Mouse (Mus musculus) Patski (cell line): Measurements from ENCODE around the gene Ncor2. TPM values are rescaled to one million over a fixed set of nuclear protein-coding genes. Genes with fewer than 3 reads are reported as not detected.

Experiments
- ATAC-seq: fragments of 100-300 bp; one replicate; pipeline ENCODE4 v1.8.0; 2021
- CTCF ChIA-PET: fragments of 350-600 bp; sonication (Branson Sonifier 250); formaldehyde crosslinking; loops from one replicate; lab custom pipeline; 2022; ENCODE audit warnings: inconsistent platforms; lab: Charles Lee
- POLR2A ChIA-PET: fragments of 350-600 bp; sonication (Branson Sonifier 250); formaldehyde crosslinking; loops from one replicate; lab custom pipeline; 2022; ENCODE audit warnings: antibody characterized with exemption, inconsistent platforms; lab: Charles Lee
- DNase-seq: peaks from one replicate; pipeline ENCODE4 v3.0.0-alpha.2; 2011; ENCODE audit warnings: low read depth, low spot score
- H3K27me3 ChIP-seq: fragments of 371-371 bp; one replicate; pipeline ENCODE4 v1.5.1; 2021
- CTCF ChIP-seq: fragments of 100-300 bp; IDR thresholded peaks from one replicate; pipeline ENCODE4 v1.5.1; 2021
- in situ Hi-C: fragments of 300-500 bp; cut with MboI; formaldehyde crosslinking; loops from 3 replicates; pipeline ENCODE4 v1.11.1; 2018; ENCODE audit warnings: low pct_unique_long_range_greater_than_20kb, mixed read lengths
- polyA plus RNA-seq: library from polyadenylated mRNA; unstranded; gene quantifications from one replicate; pipeline ENCODE4 v1.2.3, GENCODE M21; 2021

Ncor2 gene
- polyA plus RNA-seq, 1 experiment from 2014 or later = 98.6 TPM

DNA sequence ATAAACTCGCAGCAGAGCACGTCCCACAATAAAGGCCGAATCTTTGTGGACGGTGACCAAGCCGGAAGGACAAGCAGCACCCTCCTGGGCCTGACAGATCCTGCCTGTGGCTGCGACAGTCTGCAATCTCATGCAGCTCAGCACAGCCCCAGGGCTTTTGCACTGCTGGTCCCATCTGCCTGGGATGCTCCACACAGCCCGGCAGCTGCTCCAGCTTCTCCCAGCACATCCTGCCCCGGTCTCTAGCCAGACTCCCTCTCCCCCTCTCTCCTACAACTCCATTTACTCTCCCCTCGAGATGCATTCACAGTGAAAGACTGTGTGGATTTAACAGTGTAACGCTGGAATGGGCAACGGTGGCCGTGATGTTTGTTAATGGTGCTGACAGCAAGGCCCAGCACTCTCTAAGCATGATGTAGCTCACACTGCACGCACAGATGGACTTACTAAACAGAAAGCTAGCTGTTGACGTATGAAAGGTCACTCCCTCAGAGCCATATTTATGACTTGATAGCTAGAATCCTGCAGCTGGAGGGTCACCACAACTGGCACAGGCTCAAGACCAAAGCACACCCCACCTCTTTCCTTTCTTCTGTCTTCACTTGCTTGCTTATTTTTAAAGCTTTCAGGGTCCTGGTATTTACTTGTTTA lies 83.4 kb downstream of the Ncor2 start:
- CTCF ChIA-PET = interaction anchor here (0.7 to 2.0 kb wide), 4 partner anchors 12 to 173 kb away, joined by 3 to 6 read pairs (median 4); no protein-coding TSS in a partner anchor
- H3K27me3 ChIP-seq = no peaks in the 10 kb centered on the region
- DNase-seq (no peak), ATAC-seq (no peak)
- in situ Hi-C loops = no loop called here
- TF ChIP-seq CTCF = no peak
- POLR2A ChIA-PET = interaction anchor here (0.7 to 1.7 kb wide), 2 partner anchors 13 kb away, joined by 3 read pairs; no protein-coding TSS in a partner anchor

DNA sequence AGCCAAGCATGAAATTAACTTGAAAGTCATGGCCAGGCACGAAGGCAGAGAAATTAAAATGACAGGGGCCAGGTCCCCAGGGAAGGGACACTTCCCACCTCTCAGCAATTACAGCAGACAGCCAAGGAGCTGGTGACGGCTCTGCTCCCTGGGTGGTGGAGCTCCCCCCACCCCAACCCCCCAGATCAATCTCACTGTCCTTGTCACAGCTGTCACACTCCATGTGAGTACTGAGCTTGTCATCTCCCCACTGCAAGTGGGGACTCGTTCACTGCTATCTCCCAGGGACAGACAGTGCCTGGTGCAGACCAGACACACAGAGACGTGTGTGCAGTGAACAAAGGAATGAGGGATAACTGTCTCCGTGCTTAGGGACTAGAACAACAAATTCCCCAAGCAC lies 85.2 kb downstream of the Ncor2 start:
- no peak for TF ChIP-seq CTCF
- DNase-seq = no peak
- in situ Hi-C loops = no loop called here
- no peak for ATAC-seq
- H3K27me3 ChIP-seq = no peaks in the 10 kb centered on the region
- ChIA-PET POLR2A (interaction anchor here (0.6 to 1.7 kb wide), 3 partner anchors 11 to 197 kb away, joined by 3 read pairs; no protein-coding TSS in a partner anchor), CTCF (interaction anchor here (0.9 to 1.1 kb wide), 2 partner anchors 10 to 11 kb away, joined by 3 to 5 read pairs; no protein-coding TSS in a partner anchor)

DNA sequence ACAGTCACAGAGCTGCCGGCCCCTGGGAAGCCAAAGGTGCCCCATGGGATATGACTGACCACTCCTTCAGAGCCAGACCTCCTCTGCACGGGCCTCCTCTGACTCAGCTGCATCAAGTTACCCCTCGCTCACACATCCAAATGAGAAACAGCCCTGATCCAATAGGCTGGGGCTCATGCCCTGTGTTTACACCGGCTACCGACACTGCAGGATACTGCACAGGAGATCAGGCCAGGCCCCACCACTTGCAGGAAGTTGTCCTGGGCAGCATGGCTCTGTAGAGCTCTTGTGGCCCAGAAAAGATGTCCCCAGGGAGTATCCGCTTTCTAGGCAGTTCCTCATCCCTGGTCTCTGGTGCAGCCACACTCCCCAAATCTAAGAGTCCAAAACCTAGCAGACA lies 90.9 kb downstream of the Ncor2 start:
- ChIA-PET POLR2A (no interaction called here), CTCF (interaction anchor here (0.7 to 1.2 kb wide), 3 partner anchors 11 to 180 kb away, joined by 3 read pairs; no protein-coding TSS in a partner anchor)
- ATAC-seq = no peak
- H3K27me3 ChIP-seq = no peaks in the 10 kb centered on the region
- in situ Hi-C loops = no loop called here
- no peak for TF ChIP-seq CTCF
- no peak for DNase-seq

DNA sequence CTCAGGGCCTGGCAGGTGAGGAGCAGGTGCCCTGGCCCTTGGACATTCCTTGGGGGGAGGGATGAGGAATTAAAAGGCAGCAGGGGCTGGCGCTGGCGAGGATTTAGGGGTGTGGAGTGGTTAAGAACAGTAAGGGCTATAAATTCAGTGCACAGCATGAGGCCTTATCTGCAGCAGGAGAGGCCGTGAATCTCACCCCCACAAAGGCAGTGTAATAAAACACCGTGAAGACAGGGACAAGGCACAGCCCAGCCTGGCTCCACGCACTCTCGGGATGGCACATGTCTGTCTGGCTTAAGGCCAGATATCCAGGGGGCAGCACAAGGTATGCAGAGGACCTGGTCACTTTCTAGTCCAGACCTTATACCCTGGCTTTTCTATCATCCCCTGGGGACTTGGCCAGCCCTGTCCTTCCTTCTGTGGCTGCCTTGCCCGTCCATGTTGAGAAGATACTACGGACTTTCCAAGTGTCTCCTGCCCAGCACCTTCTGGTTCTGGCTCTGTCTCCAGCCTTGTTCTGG lies 93.9 kb downstream of the Ncor2 start:
- in situ Hi-C loops = no loop called here
- no peaks in the 10 kb centered on the region for H3K27me3 ChIP-seq
- CTCF ChIA-PET = no interaction called here

DNA sequence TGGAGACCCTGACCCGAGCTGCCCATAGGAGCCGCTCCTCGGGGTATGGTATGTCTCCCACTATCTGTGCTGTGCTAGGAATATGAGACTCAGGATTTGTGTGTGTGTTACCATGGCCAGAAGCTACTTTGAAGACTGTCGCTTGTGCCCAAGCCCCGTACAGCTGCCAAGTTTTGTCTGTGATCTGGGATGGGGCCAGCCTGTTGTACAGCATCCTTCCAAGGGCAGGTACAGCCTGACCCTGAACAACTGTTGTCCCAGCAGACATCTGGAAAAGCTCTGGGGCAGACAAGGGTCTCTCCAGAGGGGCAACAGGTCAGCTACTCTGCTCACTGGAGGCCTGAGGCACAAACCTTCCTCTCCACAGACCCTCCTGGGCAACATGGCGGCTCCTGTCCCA lies 95.3 kb downstream of the Ncor2 start:
- no peak for DNase-seq
- in situ Hi-C loops = no loop called here
- POLR2A ChIA-PET = interaction anchor here (0.9 to 1.4 kb wide), 2 partner anchors 11 to 20 kb away, joined by 3 read pairs; no protein-coding TSS in a partner anchor
- ATAC-seq = no peak
- no peaks in the 10 kb centered on the region for H3K27me3 ChIP-seq
- CTCF ChIA-PET = interaction anchor here (0.8 to 1.0 kb wide), 2 partner anchors 10 to 188 kb away, joined by 3 to 5 read pairs; no protein-coding TSS in a partner anchor
- no peak for TF ChIP-seq CTCF

More for the DNA sequence above, 93.9 kb downstream of the Ncor2 start:
- no peak for TF ChIP-seq CTCF
- DNase-seq = no peak
- ATAC-seq = no peak
- POLR2A ChIA-PET = interaction anchor here (0.6 kb wide), 1 partner anchor 129 kb away, joined by 3 read pairs; no protein-coding TSS in a partner anchor

DNA sequence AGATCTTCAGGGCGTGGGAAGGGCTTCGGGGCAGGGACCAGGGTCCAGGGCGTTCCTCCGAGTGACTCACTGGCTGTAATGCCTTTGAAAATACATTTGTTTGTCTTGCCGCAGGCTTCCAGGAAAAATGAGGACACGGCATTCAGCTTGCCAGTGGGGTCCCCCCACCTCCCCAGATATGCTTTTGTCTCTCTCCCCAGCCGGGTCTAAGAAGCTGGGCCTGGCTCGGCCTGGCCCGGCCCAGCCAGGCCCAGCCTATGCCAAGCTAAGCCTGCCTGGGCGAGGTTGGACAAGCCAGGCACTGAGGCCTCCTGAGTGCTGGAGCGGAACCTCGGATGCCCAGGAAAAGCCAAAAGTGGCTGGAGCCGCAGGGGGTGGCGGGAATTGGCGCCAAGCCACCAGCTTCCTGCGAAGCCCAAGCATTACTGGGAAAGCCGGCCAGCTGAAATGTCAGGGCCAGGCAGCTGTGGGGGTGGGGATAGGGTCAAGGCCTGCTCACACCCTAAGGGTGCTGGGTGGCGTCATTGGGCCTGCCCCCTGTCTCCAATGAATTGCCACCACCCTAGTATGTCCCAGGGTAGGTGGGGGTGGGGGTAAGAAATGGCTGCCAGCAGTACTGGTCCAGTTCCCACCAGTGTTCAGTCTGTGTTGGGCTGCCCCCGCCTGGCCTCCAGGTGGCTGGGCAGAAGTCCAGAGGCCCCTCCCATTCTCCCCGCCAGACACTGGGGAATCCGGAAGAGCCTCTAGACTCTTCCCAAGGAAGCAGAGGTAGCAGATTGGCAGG lies 97.5 kb downstream of the Ncor2 start:
- POLR2A ChIA-PET = interaction anchor here (1.0 to 1.3 kb wide), 3 partner anchors 9 to 59 kb away, joined by 3 to 6 read pairs (median 4); no protein-coding TSS in a partner anchor
- no peaks in the 10 kb centered on the region for H3K27me3 ChIP-seq
- peak; percentile 85 for ATAC-seq
- TF ChIP-seq CTCF = no peak
- in situ Hi-C loops = no loop called here
- CTCF ChIA-PET = interaction anchor here (0.9 to 4.3 kb wide), 5 partner anchors 14 to 187 kb away, joined by 3 to 20 read pairs (median 4); no protein-coding TSS in a partner anchor
- peak; percentile 99 for DNase-seq

DNA sequence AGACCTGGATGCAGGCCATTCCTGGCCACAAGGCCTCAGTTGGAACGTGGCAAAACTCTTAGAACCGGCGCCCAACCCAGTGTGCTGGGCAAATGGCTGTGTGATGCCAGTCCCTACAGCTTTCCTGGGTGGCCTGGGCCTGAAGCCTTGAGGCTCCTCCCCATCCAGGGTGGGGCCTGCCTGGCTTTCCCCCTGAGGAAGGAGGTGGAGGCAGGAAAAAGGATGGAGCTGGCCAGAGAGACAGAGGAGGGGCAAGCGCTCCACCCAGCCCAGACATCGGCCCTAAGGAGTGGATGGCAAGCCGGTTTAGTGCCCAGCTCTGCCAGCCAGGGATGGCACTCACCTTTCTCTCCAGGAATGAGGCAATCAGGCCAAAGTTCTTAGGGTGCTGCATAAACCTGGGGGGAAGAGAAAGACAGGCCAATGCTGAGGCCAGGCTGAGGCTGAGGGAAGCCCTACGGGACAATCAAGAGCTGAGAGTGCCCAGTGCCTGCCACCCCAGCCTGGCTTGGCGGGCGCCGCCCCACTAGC lies 98.2 kb downstream of the Ncor2 start:
- in situ Hi-C loops = no loop called here
- DNase-seq = no peak
- ChIA-PET CTCF (interaction anchor here (0.9 to 4.3 kb wide), 6 partner anchors 10 to 188 kb away, joined by 3 to 20 read pairs (median 4); no protein-coding TSS in a partner anchor), POLR2A (interaction anchor here (1.0 to 1.3 kb wide), 3 partner anchors 8 to 60 kb away, joined by 3 to 6 read pairs (median 4); no protein-coding TSS in a partner anchor)
- H3K27me3 ChIP-seq = no peaks in the 10 kb centered on the region
- TF ChIP-seq CTCF = no peak
- peak; percentile 2 for ATAC-seq

DNA sequence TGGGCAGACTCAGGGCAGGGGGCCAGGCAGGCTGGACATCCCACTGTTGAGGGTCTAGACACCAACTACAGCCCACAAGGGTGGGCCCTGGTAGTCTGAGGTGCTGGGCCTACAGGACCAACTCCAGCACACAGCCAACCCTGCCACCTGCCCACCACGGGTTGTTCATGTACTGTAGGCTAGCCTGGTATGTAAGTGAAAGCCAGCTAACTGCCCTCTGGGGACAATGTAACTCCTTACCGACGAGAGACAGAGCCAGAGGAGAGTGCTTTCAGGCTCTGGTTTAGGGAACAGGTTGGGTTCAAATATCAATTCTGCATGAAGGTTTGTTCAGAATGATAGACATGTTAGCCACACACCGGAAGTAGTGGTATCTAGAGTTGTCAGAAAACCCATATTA lies 98.7 kb downstream of the Ncor2 start:
- no peak for TF ChIP-seq CTCF
- no peaks in the 10 kb centered on the region for H3K27me3 ChIP-seq
- DNase-seq (no peak), ATAC-seq (no peak)
- ChIA-PET CTCF (interaction anchor here (1.1 to 4.3 kb wide), 4 partner anchors 9 to 188 kb away, joined by 3 to 20 read pairs (median 4); no protein-coding TSS in a partner anchor), POLR2A (interaction anchor here (1.1 kb wide), 1 partner anchor 13 kb away, joined by 3 read pairs; no protein-coding TSS in a partner anchor)
- in situ Hi-C loops = no loop called here

DNA sequence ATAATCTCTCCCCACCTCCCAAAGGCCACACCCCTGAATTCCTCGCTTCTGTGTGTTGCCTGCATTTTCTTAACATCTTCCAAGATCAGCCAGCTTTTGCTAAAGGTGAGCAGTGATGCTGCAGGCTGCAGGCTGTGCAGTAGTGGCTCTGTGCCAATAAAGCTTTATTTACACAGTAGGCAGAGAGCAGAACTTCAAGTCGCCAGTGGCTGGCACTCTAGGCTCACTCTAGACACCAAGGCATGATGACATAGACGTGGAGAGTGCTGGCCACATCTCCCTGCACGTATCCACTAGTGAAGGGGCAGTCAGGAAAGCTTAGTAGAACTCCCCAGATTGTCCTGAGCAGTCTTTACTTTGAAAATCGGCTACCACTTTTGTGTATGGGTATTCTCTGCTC lies 100.8 kb downstream of the Ncor2 start:
- ChIA-PET POLR2A (no interaction called here), CTCF (interaction anchor here (0.8 to 4.3 kb wide), 2 partner anchors 11 to 193 kb away, joined by 3 to 20 read pairs; no protein-coding TSS in a partner anchor)
- in situ Hi-C loops = no loop called here
- H3K27me3 ChIP-seq = no peaks in the 10 kb centered on the region
- DNase-seq (no peak), ATAC-seq (no peak)
- no peak for TF ChIP-seq CTCF
